Mouse (Mus musculus): Measurements from ENCODE around the gene Ccna2. TPM values are rescaled to one million over a fixed set of nuclear protein-coding genes. Genes with fewer than 3 reads are reported as not detected.
A peak's percentile ranks its signal among the peaks of the same experiment; 100 is the strongest.

Ccna2 gene
- total RNA-seq, 2 experiments from 2014 or later, result 30.3 to 33.2 TPM

DNA sequence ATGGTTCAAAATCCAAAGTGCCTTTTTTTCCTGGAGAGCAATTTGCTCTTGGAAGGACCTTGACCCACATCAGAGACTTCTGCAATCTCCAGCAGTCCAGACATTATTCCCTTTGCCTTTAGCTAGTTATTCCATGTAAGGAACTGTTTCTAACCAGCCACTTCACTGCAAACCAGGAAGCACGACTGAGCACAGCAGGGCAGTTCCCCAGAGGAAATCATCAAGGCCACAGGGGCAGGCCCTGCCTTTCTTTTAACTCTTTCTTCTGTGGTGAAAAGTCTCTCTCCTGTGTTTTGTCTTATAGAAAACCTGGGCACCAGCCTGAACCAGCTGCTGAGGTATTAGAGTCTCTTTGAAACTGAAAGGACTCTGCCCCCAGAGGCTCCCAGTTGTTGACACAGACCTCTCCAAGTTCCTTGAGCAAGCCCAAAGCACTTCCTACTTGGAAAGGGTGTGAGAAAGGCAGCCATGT lies 38.7 kb downstream of the Ccna2 start:
- DNase-seq, result peak; percentile 40

- peak; percentile 8 for DNase-seq
Observed at GRCm38 (mm10) chr3:36532738-36533137, 39.2 kb downstream of the Ccna2 start.

DNA sequence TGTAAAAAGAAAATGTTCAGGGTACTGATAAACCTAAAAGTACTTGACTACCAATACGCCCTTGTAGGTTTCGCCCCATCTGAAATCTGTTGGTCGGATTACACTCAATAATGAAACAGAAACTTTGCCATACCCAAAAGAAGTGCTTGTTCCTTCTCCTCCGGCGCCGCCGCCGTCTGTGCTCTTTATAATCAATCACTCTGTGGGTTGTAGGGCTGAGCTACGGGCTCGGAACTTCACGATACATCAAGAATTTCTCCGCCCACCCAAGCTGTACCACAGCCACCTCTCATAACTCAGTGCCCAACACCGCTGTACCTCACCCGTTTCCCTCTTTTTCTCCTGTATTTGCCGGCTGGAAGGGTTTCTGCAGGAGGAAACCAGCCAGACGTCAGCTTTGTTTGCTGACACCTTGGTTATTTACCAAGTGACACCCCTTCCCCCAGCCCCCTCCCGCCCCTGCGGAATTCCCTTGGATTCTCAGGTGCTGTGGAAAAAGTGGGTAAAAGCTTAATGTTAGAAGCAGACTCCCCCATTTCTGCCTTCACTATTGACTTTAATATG lies 39.9 kb downstream of the Ccna2 start:
- DNase-seq, result peak; percentile 13

- DNase-seq, result no peak
Observed at GRCm38 (mm10) chr3:36531242-36531641, 40.7 kb downstream of the Ccna2 start.

DNA sequence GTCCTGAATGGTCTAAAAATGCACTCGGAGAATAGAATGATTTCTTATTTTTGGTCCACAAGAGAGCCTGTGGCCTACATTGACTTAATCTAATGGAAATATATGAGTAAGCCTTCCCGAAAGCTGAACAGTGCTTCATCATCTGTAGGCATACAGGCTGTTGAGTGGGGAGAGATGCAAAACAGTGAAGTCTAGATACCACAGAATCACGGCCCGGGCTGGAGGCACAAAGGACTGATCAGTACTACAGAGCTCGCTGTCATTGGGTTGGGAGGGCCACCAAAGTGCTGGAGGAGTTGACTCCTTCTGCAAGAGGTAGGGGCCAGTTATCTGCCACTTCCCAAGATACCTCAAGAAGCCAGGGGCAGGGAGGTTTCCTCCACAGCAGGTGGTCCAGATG lies 41.2 kb downstream of the Ccna2 start:
- DNase-seq, result no peak

GRCm38 (mm10) chr3:36530345-36530744 lies 41.6 kb downstream of the Ccna2 start:
- no peak for DNase-seq

- DNase-seq, result no peak
Observed at GRCm38 (mm10) chr3:36524466-36524865, 47.5 kb downstream of the Ccna2 start.

DNA sequence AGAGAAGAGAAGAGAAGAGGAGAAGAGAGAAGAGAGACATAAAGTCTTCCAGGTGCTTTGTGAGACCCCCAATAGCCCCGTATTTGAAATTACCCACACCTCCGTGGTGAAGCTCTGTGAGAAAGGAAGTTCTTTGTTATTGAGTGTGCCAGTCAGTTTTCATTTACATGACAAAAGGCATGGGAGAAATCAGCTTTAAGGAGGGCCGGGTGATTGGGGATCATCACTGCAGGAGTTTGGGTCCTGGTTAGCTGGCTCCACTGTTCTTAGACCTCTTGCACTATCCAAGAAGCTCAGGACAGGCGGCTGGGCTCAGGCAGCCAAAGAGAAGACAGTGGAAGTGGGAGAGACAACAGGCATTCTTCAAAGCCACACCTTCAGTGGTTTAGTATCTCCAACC lies 49.8 kb downstream of the Ccna2 start:
- no peak for DNase-seq

GRCm38 (mm10) chr3:36521073-36522060 lies 50.6 kb downstream of the Ccna2 start, which contains the start of gene Gm11549:
Gene Gm11549 (minus strand): TSS chr3:36521813.
- peak; percentile 43 for DNase-seq

GRCm38 (mm10) chr3:36516196-36516595 lies 55.8 kb downstream of the Ccna2 start:
- DNase-seq, result no peak

Other genes starting within 250 kb of the Ccna2 start
- 100 to 1,000 TPM; 410 to 415 TPM for gene Anxa5, start 96.3 kb downstream of the Ccna2 start, total RNA-seq (2021)
- 1 to 10 TPM; 2.6 to 2.7 TPM for gene 1810062G17Rik, start 96.2 kb downstream of the Ccna2 start, total RNA-seq (2021)
- gene Gm11549, start 50.3 kb downstream of the Ccna2 start, total RNA-seq (2021), result under 1 TPM; 0.09 to 0.70 TPM
- gene Exosc9, start 19.5 kb downstream of the Ccna2 start, total RNA-seq (2021), result 10 to 100 TPM; 31.4 to 32.1 TPM
- gene Bbs7, start 41.3 kb upstream of the Ccna2 start, total RNA-seq (2021), result 10 to 100 TPM in 1 of 2 experiments, 1 to 10 TPM in 1; 8.5 to 11.4 TPM
- 1 to 10 TPM; 3.1 to 4.7 TPM for gene Trpc3, start 118.0 kb upstream of the Ccna2 start, total RNA-seq (2021)